Mouse (Mus musculus): ENCODE measurements around the gene Nexn. TPM values are rescaled to one million over a fixed set of nuclear protein-coding genes. Genes with fewer than 3 reads are reported as not detected.

Gene Nexn
- total RNA-seq, 2 experiments from 2014 or later: 297 to 301 TPM

DNA sequence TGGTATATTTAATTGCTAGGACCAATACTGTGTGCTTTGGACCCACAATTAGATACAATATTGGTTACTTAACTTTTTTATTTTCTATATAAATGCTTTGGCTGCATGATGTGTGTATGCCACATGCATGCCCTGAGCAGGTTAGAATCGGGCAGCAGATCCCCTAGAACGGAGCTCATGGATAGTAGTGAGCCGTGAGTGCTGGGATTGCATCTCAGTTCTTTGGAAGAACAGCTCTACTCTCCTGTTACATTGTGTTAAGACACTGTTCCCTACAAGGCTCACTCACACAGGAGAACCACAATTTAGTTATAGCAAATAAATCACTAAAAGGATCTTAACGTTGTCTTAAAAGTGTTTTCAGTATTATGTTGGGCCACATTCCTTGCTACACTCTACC lies 22.8 kb downstream of the Nexn start:
- intact Hi-C loops (cut with DNase I): no loop called here

DNA sequence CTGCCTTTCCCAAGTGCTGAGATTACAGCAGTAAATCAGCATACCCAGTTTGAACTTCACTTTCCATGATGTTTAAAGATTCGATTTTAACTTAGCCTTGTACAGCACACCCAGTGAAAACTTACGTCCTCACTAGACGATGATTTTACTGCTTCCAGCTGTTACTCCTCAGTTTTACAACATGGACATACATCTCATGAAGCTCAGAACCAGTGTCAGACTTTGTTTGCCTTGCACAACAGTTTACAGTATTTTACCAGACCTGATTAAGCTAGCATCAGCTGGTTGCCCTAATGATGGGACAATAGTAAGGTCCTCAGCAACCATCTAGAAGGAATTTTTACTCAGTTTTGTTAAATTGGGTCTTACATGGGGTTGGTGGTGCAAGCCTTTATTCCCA lies 25.1 kb downstream of the Nexn start:
- intact Hi-C loops (cut with DNase I): no loop called here
- DNase-seq: no peak

More for the DNA sequence above, 22.8 kb downstream of the Nexn start:
- DNase-seq: no peak

DNA sequence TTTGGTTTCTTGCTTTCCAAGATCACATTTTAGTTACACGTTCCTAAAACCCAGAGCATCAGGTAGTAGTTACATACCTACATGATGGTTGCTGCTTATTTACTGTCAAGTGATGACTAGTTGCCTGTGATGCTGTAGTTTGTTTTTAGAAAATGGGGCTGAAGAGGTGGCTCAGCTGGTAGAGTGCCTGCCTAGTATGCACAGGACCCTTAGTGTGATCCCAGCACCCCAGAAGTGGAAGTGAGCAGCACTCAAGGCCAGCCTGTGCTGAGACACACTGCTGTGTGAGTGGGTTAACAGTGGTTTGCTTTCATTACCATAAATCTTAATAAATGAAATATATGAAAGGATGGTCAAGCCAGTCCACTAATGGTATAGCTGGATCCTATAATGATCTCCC lies 26.6 kb downstream of the Nexn start:
- intact Hi-C loops (cut with DNase I): no loop called here

DNA sequence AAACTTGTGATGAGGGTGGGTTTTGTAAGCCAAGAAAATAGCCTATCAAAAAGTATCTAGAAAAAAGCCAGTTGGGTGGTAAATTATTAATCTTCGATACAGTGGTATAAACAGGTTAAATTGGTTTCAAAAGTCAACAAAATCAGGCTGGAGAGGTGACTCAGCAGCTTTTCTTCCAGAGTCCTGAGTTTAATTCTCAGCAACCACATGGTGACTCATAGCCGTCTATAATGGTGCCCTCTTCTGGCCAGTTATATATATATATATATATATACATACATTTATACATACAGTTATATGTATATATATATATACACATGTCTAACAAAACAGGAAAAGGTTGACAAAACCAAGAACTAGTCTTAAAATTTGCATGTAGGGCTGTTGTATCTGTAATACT lies 27.3 kb downstream of the Nexn start:
- no peak for DNase-seq
- intact Hi-C loops (cut with DNase I): no loop called here

More for the DNA sequence above, 26.6 kb downstream of the Nexn start:
- DNase-seq: no peak

GRCm38 (mm10) chr3:152235805-152236204 lies 30.3 kb downstream of the Nexn start:
- DNase-seq: no peak

DNA sequence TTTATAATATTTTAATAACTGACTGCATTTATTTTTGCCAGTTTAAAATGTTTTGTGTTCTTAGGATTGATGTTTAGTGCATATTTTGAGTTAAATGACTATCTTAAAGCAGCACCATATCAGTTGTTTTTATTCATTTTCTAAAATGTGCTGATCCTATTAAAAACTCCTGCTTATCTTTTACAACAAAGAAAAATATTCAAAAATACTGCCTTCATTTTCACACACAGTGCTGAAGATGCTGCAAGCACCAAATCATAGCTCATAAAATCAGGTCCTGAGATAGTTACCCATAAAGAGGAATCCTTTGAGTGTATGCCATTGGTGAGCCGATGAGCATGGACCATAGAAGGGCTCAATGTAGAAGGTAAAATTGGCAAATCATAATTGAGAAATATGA lies 30.9 kb downstream of the Nexn start:
- intact Hi-C loops (cut with DNase I): no loop called here
- no peak for DNase-seq

More at GRCm38 (mm10) chr3:152235805-152236204, 30.3 kb downstream of the Nexn start:
- intact Hi-C loops (cut with DNase I): no loop called here

DNA sequence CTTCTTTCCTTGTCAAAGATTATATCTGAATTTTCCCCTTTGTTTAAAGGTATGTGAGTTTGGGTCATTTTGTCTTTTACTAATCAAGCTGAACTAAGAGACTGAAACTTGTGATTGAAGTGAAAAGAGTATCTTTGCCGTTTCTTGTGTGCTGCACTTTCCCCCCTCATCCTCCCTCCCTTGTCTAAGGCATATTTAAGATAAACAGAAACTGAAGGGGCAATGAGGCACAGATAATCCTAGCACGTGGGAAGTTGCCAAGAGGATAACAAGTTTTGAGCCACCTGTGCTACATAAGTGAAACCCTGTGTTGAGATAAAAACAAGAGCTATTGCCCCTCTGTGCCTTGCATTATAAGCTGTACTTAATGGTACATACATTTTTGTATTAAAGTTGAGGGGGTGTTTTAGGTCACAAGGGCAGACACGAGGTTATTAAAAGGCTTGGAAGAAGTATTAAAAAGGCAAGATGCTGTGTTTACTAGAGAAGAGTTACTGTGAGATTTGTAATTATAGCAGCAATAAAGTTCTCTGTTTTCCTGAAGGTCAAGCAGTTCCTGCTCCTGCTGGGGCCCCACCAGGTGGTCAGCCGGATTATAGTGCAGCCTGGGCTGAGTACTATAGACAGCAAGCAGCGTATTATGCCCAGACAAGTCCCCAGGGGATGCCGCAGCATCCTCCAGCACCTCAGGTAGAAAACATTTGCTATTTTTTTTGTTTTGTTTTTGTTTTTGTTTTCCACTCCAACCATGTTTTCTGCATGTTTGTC lies 34.6 kb downstream of the Nexn start:
- no peak for DNase-seq
- intact Hi-C loops (cut with DNase I): loop anchor here (2.0 to 5.0 kb wide), 2 partner anchors 13 to 119 kb away; no protein-coding TSS in a partner anchor

- DNase-seq: no peak
- intact Hi-C loops (cut with DNase I): no loop called here
Observed at GRCm38 (mm10) chr3:152229271-152229670, 36.9 kb downstream of the Nexn start.

- DNase-seq: no peak
- intact Hi-C loops (cut with DNase I): no loop called here
Observed at GRCm38 (mm10) chr3:152228843-152229242, 37.3 kb downstream of the Nexn start.

DNA sequence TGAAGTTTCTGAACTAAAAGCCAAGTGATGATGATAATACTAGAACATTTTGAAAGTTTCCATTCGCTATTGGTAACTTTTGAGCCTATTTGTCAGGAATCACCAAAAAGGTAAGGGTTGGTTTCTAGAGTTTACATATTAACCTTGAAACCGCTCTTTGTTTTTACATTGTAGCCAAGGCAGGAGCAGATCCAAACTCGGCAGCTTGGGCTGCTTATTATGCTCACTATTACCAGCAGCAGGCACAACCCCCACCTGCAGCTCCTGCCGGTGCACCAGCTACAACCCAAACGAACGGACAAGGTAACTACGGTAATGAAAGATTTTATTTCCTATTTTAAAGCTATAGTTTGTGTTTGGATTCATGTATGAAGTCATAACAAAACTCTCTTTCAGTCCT lies 40.2 kb downstream of the Nexn start:
- no peak for DNase-seq
- intact Hi-C loops (cut with DNase I): no loop called here

- intact Hi-C loops (cut with DNase I): no loop called here
- DNase-seq: no peak
Observed at GRCm38 (mm10) chr3:152224918-152225317, 41.2 kb downstream of the Nexn start.

DNA sequence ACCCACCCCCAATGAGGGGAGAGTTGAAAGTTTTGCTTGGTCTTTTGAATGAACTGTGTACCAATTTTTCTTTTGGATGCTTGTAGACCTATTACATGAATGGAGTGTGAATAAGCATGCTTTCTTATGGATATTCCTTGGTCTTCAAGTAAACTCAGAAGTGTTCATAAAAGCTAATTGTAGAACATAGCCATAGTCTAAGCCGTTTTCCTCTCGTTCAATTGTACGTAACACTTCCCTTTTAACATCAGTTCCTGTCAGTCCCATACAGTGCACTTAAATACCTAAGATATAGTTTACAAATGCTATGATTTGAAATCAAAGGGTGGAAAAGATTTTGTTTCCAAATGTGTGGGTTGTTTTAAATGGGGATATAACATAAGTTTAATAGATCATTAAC lies 52.7 kb downstream of the Nexn start:
- intact Hi-C loops (cut with DNase I): loop anchor here (10.0 kb wide), 1 partner anchor 299 kb away; no protein-coding TSS in a partner anchor

DNA sequence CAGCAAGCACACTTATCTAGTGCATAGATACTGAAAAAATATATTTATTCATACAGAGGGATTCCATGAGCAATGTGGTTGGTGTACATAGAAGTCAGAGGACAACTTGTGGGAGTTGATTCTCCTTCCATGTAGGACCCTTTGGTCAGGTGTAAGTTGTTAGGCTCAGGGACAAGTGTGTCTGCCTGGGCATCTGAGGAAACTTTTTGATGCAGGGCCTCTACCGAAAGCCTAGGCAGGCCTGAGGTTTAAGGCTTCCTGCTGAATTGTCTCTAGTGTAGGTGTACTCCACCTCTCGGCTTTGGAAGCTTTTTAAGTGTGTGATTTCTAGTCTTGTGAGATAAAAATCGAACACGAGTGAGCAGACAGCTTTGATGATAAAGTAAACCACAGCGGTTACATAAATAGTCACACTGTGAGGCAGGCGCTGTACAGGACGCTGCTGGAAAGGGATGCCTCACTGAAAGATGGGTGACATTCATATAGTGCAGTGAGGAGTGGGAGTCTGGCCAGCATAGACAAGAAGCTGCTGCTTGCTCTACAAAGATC lies 54.3 kb downstream of the Nexn start:
- intact Hi-C loops (cut with DNase I): loop anchor here (2.0 to 10.0 kb wide), 3 partner anchors 19 to 297 kb away; no protein-coding TSS in a partner anchor
- no peak for DNase-seq

More for the DNA sequence above, 52.7 kb downstream of the Nexn start:
- no peak for DNase-seq

DNA sequence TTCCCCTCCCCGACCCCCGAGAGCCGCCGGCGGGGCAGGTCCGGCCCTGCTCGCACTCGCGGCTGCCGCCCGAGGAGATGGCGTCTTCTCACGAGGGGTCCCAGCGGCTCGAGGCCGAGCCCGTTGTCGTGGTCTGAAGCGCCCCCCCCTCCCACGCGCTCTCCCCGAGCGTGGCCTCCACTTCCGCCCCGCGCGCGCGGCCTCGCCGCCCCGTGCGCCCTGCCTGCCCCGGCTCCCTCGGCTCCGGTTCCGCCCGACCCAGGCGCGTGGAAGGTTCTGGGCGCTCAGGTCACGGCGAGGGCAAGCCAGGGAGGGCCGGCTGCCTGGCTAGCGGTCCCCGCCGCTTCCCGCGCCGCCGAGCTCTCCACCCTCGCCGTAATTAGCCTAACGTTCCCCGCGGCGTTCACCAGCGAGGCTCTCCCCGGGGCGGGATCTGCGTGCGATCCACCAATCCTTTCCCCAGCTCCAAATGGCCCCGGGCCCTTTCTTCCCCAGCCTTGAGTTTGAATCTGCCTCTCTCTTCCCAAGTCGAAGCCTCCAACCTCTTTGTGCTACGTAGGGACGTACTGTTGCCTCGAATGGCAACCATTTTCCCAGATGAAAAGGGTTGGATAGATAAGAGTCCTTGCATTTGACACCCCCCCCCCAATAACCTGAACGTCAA lies 55.3 kb downstream of the Nexn start:
- intact Hi-C loops (cut with DNase I): loop anchor here (2.0 to 10.0 kb wide), 3 partner anchors 18 to 296 kb away; no protein-coding TSS in a partner anchor
- DNase-seq: peak; percentile 69 to 76

DNA sequence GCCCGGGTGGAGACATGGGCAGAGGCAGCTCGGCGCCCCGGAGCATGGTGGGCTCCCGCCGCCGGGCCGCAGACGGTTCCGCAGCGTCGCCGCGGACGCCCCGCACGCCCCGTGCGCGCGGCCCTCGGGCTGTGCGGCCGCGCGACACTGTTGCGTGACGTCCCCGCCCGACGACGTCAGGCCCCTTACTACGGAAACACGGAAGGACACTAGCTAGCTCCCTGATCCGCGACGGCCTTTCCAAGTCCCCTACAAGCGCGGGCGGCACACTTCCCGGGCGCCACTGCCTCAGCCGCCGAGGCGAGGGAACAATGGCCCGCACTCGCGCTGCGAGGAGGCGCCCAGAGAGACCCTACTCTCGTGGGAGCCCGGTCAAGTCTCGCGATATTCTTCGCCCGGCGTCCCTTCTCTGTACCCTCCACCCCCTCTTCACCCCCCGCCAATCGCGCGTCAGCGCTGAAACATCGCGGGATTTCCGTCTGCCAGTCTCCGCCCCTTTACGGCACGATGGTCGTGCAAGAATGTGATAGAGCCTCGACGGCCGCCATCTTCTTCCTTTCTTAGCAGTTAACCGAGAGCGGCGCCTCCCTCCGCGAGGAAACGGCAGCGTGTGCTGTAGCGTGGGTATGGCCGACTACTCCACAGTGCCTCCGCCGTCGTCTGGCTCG lies 56.0 kb downstream of the Nexn start, which contains the start of the genes Dnajb4 and Fubp1:
TSS of gene Dnajb4 (minus strand) at position 336 of the 668 bp plus-strand sequence.
TSS of gene Fubp1 (plus strand) at position 456 of the 668 bp plus-strand sequence.
- intact Hi-C loops (cut with DNase I): loop anchor here (2.0 to 10.0 kb wide), 3 partner anchors 17 to 295 kb away; no protein-coding TSS in a partner anchor

DNA sequence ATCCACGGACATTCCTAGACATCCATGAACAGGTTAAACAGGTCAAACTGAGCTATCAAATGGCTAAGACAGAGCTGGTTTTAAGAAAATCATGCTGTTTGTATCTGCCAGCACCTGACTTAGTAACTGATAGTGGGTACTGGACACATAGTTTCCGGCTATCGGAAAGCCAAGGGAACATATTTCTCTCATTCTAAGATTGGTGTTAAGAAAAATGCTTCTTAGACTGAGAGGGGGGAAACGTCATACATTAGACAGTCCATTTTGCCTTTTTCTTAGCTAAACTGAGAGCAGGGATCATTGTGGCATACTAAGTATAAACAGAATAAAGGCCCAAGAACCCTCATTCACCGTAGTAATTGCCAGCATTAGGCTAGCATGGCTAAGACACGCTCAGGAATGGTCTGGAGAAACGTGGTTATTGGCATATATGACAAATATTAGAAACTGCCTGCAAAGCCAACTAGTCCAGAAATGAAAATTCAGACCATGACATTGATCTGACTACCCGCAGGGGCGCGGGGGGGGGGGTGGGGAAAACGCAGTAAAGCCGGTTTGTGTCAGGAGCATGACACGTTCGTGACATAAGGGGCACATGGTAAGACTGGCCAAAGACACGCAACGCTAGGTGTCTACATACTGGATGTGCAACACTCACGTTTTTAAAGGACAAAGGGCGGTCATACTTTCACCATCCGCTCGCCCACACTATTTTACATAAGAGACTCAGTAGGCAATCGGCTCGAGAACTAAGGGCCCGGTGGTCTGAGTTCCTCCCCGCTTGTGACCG lies 56.8 kb downstream of the Nexn start:
- intact Hi-C loops (cut with DNase I): no loop called here
- DNase-seq: peak in 1 of 2 experiments; percentile 53

More for the DNA sequence above, 56.0 kb downstream of the Nexn start, which contains the start of the genes Dnajb4 and Fubp1:
- peak; percentile 100 for DNase-seq

- intact Hi-C loops (cut with DNase I): no loop called here
- no peak for DNase-seq
Observed at GRCm38 (mm10) chr3:152208096-152208885, 57.9 kb downstream of the Nexn start.

- intact Hi-C loops (cut with DNase I): no loop called here
- no peak for DNase-seq
Observed at GRCm38 (mm10) chr3:152207156-152207555, 59.0 kb downstream of the Nexn start.

DNA sequence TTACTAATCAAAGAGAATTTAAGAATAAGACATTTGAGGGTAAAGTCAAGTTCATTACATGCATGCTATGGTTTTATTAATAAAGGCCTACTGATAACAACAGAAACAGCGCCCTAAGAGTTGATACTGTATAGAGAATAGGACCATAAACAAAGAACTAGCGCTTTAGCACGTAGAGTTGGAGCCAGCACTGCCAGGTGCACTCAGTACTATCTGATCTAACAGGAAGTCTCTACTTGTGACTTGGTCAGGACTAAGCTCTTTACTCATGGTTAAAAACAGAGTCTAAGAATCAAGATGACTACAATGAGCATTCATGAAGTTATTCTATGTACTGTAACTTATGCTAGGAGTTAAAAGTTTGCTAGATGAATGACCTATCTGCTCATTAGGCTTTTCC lies 61.6 kb downstream of the Nexn start:
- DNase-seq: no peak
- intact Hi-C loops (cut with DNase I): no loop called here

Measured in heart, postnatal 14 days (tissue).